Mouse (Mus musculus) intestine, embryonic 16.5 days (tissue): ENCODE measurements around the gene Sh3bgr. TPM values are rescaled to one million over a fixed set of nuclear protein-coding genes. Genes with fewer than 3 reads are reported as not detected.

ENCODE experiments used
- ATAC-seq: fragments of 200-750 bp; cut with Nextera tagmentation; 2 replicates; pipeline ENCODE4 v1.8.0; 2017; ENCODE audit warnings: moderate TSS enrichment, moderate library complexity
- H3K27ac ChIP-seq: fragments of 300-500 bp; sonication (generic); 2 replicates; pipeline ENCODE4 v1.5.1; 2014; ENCODE audit warnings: mild to moderate bottlenecking, low read length
- H3K27me3 ChIP-seq: fragments of 300-500 bp; sonication (generic); replicated peaks from 2 replicates; pipeline ENCODE4 v1.6.1; 2014; ENCODE audit warnings: low read length, control low read depth, mixed read lengths; ENCODE audit not compliant: control insufficient read depth, insufficient read depth
- H3K36me3 ChIP-seq: fragments of 300-500 bp; sonication (generic); 2 replicates; pipeline ENCODE4 v1.6.1; 2014; ENCODE audit warnings: low read length, control low read depth; ENCODE audit not compliant: control insufficient read depth, insufficient read depth
- H3K4me1 ChIP-seq: fragments of 300-500 bp; sonication (generic); 2 replicates; pipeline ENCODE4 v1.6.1; 2014; ENCODE audit warnings: low read length, control low read depth, mixed read lengths; ENCODE audit not compliant: control insufficient read depth, insufficient read depth
- H3K4me2 ChIP-seq: fragments of 300-500 bp; sonication (generic); 2 replicates; pipeline ENCODE4 v1.6.1; 2014; ENCODE audit warnings: low read depth, low read length, control low read depth
- H3K4me3 ChIP-seq: fragments of 300-500 bp; sonication (generic); 2 replicates; pipeline ENCODE4 v1.5.1; 2014; ENCODE audit warnings: mild to moderate bottlenecking, low read length
- H3K9ac ChIP-seq: fragments of 300-500 bp; sonication (generic); 2 replicates; pipeline ENCODE4 v1.6.1; 2014; ENCODE audit warnings: low read depth, low read length
- H3K9me3 ChIP-seq: fragments of 300-500 bp; sonication (generic); 2 replicates; pipeline ENCODE4 v1.6.1; 2016; ENCODE audit warnings: low read length, control low read depth; ENCODE audit not compliant: control insufficient read depth
- WGBS: fragments of 180-500 bp; shearing (Covaris S2); extraction: QIAGEN DNeasy Blood & Tissue Kit; methylation state at CpG from one replicate; pipeline ENCODE4 v1.1.7; 2014; 5-methylcytosine and 5-hydroxymethylcytosine counted together
- polyA plus RNA-seq: library from polyadenylated mRNA; unstranded; fragments of >200 nt; fragmentation: Nextera tagmentation; extraction: Ambion mirVana; gene quantifications from 2 replicates; pipeline ENCODE4 v1.2.1, GENCODE M21; 2015

The Sh3bgr gene
- polyA plus RNA-seq, 1 experiment from 2014 or later, result 31.6 TPM

GRCm38 (mm10) chr16:96200702-96201028 lies 415 bp downstream of the Sh3bgr start:
- ATAC-seq, result no peak
- no peaks in the 10 kb centered on the region for H3K9me3 ChIP-seq
- H3K4me3 ChIP-seq, result peak overlapping the region; percentile 33
- H3K27ac ChIP-seq, result peak overlapping the region; percentile 29
- no peaks in the 10 kb centered on the region for H3K36me3 ChIP-seq
- H3K4me2 ChIP-seq, result peak overlapping the region; percentile 61
- H3K9ac ChIP-seq, result peak overlapping the region; percentile 49
- H3K4me1 ChIP-seq, result peaks cover 8% of the 10 kb centered on the region
- WGBS, result 36% methylated on average over 9 of the region's 9 CpGs
- no peaks in the 10 kb centered on the region for H3K27me3 ChIP-seq

GRCm38 (mm10) chr16:96201485-96202232 lies 1.4 kb downstream of the Sh3bgr start:
- H3K9me3 ChIP-seq, result no peaks in the 10 kb centered on the region
- no peaks in the 10 kb centered on the region for H3K36me3 ChIP-seq
- no peak overlapping the region for H3K27ac ChIP-seq
- ATAC-seq, result no peak
- H3K4me1 ChIP-seq, result peaks cover 8% of the 10 kb centered on the region
- H3K4me3 ChIP-seq, result no peak overlapping the region
- no peak overlapping the region for H3K9ac ChIP-seq
- H3K4me2 ChIP-seq, result 0 out of 2 replicates have a peak overlapping the region, but pooled peaks have one; percentile 6
- WGBS, result 66% methylated on average over 11 of the region's 11 CpGs
- H3K27me3 ChIP-seq, result no peaks in the 10 kb centered on the region

GRCm38 (mm10) chr16:96209789-96210188 lies 9.5 kb downstream of the Sh3bgr start:
- no peak overlapping the region for H3K4me2 ChIP-seq
- WGBS, result 81% methylated on average over 10 of the region's 10 CpGs
- no peaks in the 10 kb centered on the region for H3K36me3 ChIP-seq
- no peaks in the 10 kb centered on the region; the same call in none of the 2 replicates for H3K4me1 ChIP-seq
- no peak overlapping the region for H3K4me3 ChIP-seq
- ATAC-seq, result no peak
- no peaks in the 10 kb centered on the region for H3K9me3 ChIP-seq
- H3K27me3 ChIP-seq, result no peaks in the 10 kb centered on the region
- H3K27ac ChIP-seq, result no peak overlapping the region
- no peak overlapping the region for H3K9ac ChIP-seq

- Histone ChIP-seq H3K36me3 (no peaks in the 10 kb centered on the region), H3K4me3 (no peak overlapping the region), H3K4me2 (no peak overlapping the region), H3K9me3 (no peaks in the 10 kb centered on the region), H3K4me1 (no peaks in the 10 kb centered on the region; the same call in none of the 2 replicates), H3K9ac (no peak overlapping the region), H3K27ac (peak overlapping the region; percentile 26; the same call in 1 of the 2 replicates), H3K27me3 (no peaks in the 10 kb centered on the region)
- no peak for ATAC-seq
- 69% methylated on average over 7 of the region's 7 CpGs for WGBS
Measured at GRCm38 (mm10) chr16:96210856-96211255, 10.6 kb downstream of the Sh3bgr start.

- Histone ChIP-seq H3K9me3 (no peaks in the 10 kb centered on the region), H3K9ac (no peak overlapping the region), H3K36me3 (no peaks in the 10 kb centered on the region), H3K27ac (no peak overlapping the region), H3K4me2 (no peak overlapping the region), H3K4me3 (no peak overlapping the region), H3K27me3 (no peaks in the 10 kb centered on the region), H3K4me1 (no peaks in the 10 kb centered on the region; the same call in none of the 2 replicates)
- WGBS, result 88% methylated on average over 4 of the region's 4 CpGs
- no peak for ATAC-seq
Measured at GRCm38 (mm10) chr16:96213027-96213426, 12.8 kb downstream of the Sh3bgr start.

- Histone ChIP-seq H3K9me3 (no peaks in the 10 kb centered on the region), H3K36me3 (no peaks in the 10 kb centered on the region), H3K4me1 (no peaks in the 10 kb centered on the region), H3K27me3 (no peaks in the 10 kb centered on the region), H3K4me3 (no peak overlapping the region), H3K27ac (no peak overlapping the region), H3K4me2 (no peak overlapping the region), H3K9ac (no peak overlapping the region)
- no peak for ATAC-seq
- WGBS, result 76% methylated on average over 5 of the region's 5 CpGs
Measured at GRCm38 (mm10) chr16:96221491-96221890, 21.2 kb downstream of the Sh3bgr start.

- Histone ChIP-seq H3K4me3 (no peak overlapping the region), H3K9ac (no peak overlapping the region), H3K27ac (no peak overlapping the region), H3K27me3 (no peaks in the 10 kb centered on the region), H3K36me3 (no peaks in the 10 kb centered on the region), H3K9me3 (no peaks in the 10 kb centered on the region), H3K4me1 (no peaks in the 10 kb centered on the region), H3K4me2 (no peak overlapping the region)
- no peak for ATAC-seq
- 79% methylated on average over 3 of the region's 3 CpGs for WGBS
Measured at GRCm38 (mm10) chr16:96221959-96222358, 21.7 kb downstream of the Sh3bgr start.

GRCm38 (mm10) chr16:96222452-96222851 lies 22.2 kb downstream of the Sh3bgr start:
- ATAC-seq, result no peak

GRCm38 (mm10) chr16:96228438-96228837 lies 28.2 kb downstream of the Sh3bgr start:
- no peak overlapping the region for H3K9ac ChIP-seq

More at GRCm38 (mm10) chr16:96222452-96222851, 22.2 kb downstream of the Sh3bgr start:
- no peak overlapping the region for H3K4me3 ChIP-seq
- no peaks in the 10 kb centered on the region for H3K36me3 ChIP-seq
- H3K9ac ChIP-seq, result no peak overlapping the region
- no peaks in the 10 kb centered on the region for H3K27me3 ChIP-seq
- no peaks in the 10 kb centered on the region for H3K9me3 ChIP-seq
- WGBS, result 83% methylated on average over 1 of the region's 1 CpGs
- H3K27ac ChIP-seq, result no peak overlapping the region
- H3K4me2 ChIP-seq, result no peak overlapping the region
- no peaks in the 10 kb centered on the region for H3K4me1 ChIP-seq

More at GRCm38 (mm10) chr16:96228438-96228837, 28.2 kb downstream of the Sh3bgr start:
- Histone ChIP-seq H3K27ac (no peak overlapping the region), H3K27me3 (no peaks in the 10 kb centered on the region), H3K4me3 (no peak overlapping the region), H3K36me3 (no peaks in the 10 kb centered on the region), H3K4me1 (no peaks in the 10 kb centered on the region), H3K4me2 (no peak overlapping the region), H3K9me3 (no peaks in the 10 kb centered on the region)
- ATAC-seq, result peak; percentile 52; the same call in 1 of the 2 replicates
- WGBS, result 60% methylated on average over 13 of the region's 13 CpGs
